Mouse (Mus musculus): ENCODE data around the gene C1ql1. TPM values are rescaled to one million over a fixed set of nuclear protein-coding genes. Genes with fewer than 3 reads are reported as not detected.

The C1ql1 gene
- polyA plus RNA-seq, 1 experiment from 2014 or later = 0.74 TPM

DNA sequence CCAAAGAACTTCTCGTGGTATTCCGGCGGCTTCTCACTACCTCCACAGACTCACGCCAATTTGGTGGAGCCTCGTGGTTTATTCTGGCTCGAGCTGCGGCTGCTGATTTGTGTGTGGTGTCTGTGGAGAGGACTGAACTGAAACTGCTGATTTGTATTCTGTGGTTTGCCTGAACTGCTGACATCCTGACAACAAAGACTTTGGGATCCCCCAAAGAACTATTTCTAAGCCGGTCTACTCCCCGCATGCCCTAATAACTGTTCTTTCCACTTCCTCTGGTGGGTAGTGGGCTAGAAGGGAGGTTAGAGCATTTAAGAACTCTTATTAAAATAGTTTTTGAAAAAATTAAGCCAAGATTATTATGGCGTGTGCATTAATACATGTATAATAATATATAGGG is 15.8 kb downstream of the C1ql1 start:
- Histone ChIP-seq H3K4me3 (no peak overlapping the region), H3K27ac (replicated peaks) (no peak overlapping the region), H3K9ac (no peak overlapping the region), H3K27me3 (replicated peaks) (peaks cover 25% of the 10 kb centered on the region), H3K36me3 (no peaks in the 10 kb centered on the region), H3K9me3 (no peaks in the 10 kb centered on the region), H3K4me1 (no peaks in the 10 kb centered on the region), H3K4me2 (no peak overlapping the region)
- WGBS = 81% methylated on average over 10 of the region's 10 CpGs
- ATAC-seq (ENCODE audit: extremely low read depth, insufficient number of reproducible peaks, low FRiP score, low TSS enrichment) = no peak

DNA sequence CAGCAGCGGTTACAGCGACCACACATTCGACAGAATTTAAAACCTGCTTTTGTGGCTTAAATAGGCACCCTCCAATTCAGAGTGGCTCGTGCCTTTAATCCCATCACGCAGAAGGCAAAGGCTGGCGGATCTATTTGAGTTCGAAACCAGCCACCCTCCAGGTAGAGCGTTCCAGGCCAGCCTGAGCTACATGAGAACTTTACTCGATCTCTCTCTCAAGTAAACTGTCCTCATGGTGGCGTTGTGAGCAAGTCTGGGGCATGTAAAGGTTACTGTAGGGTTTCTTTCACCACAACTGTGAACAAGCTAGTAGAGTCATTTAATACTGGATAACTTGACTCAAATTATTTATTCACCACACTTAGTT is 21.2 kb downstream of the C1ql1 start:
- WGBS = under 1% methylated on average over 10 of the region's 10 CpGs
- H3K27me3 ChIP-seq (replicated peaks) = 0 out of 2 replicates have a peak, but pooled peaks cover 4% of the 10 kb centered on the region
- no peak for ATAC-seq (ENCODE audit: extremely low read depth, insufficient number of reproducible peaks, low FRiP score, low TSS enrichment)
- H3K27ac ChIP-seq (replicated peaks) = peak overlapping the region; percentile 92
- H3K4me3 ChIP-seq = peak overlapping the region; percentile 85
- no peaks in the 10 kb centered on the region for H3K9me3 ChIP-seq
- peak overlapping the region; percentile 87 for H3K9ac ChIP-seq
- peak overlapping the region; percentile 88 for H3K4me2 ChIP-seq
- peaks cover 12% of the 10 kb centered on the region; the same call in 1 of the 2 replicates for H3K36me3 ChIP-seq
- peaks cover 33% of the 10 kb centered on the region for H3K4me1 ChIP-seq

DNA sequence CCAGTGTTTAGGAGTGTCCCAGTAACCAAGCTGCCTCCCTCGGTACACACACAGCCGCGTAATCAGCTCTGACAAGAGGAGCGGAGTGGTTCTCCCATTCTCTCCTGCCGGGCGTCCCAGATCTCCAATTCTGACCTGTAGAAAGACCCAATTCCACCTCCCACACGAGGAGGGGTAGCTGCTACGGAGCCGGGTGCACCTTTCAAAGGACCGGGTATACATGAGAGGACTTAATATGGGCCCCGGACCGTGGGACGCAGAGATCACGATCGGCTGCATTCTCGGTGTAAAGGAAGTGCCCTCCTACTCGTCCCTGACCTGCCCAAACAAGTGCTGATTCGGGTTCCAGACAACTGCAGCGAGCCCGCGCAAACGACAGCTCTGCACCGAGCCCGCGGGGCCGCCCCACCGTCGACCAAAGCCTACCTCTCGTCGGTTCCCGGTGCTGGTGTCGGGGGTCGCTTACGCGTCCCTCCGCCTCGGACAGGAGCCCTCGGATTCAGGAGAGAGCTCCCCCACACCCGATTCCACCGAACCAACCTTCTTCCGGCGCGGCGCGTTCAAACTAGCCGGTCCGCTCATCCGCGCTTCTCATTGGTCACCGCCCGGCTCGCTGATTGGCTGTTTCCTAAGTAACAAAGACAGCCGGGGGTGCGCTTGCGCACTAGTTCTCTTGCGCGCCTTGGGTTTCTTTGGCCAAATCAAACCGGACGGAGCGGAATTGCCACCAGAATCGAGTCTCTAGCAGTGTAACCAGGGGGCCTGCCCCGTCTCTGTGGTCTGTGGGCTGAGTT is 21.7 kb downstream of the C1ql1 start, which contains the start of gene Kif18b:
TSS of gene Kif18b (minus strand) at position 568 of the 794 bp plus-strand sequence.
- WGBS = under 1% methylated on average over 62 of the region's 62 CpGs
- H3K27me3 ChIP-seq (replicated peaks) = 0 out of 2 replicates have a peak, but pooled peaks cover 4% of the 10 kb centered on the region
- H3K9ac ChIP-seq = peak within 1 kb of the TSS; percentile 87
- no peaks in the 10 kb centered on the region for H3K9me3 ChIP-seq
- H3K4me1 ChIP-seq = peaks cover 33% of the 10 kb centered on the region
- peak within 1 kb of the TSS; percentile 92 for H3K27ac ChIP-seq (replicated peaks)
- peak; percentile 63; the same call in 1 of the 2 replicates for ATAC-seq (ENCODE audit: extremely low read depth, insufficient number of reproducible peaks, low FRiP score, low TSS enrichment)
- peak within 1 kb of the TSS; percentile 85 for H3K4me3 ChIP-seq
- peak within 1 kb of the TSS; percentile 88 for H3K4me2 ChIP-seq
- H3K36me3 ChIP-seq = peaks cover 12% of the 10 kb centered on the region; the same call in 1 of the 2 replicates

- H3K9ac ChIP-seq = peak overlapping the region; percentile 45; the same call in 1 of the 2 replicates
- no peak overlapping the region for H3K4me3 ChIP-seq
- H3K27ac ChIP-seq (replicated peaks) = no peak overlapping the region
- peaks cover 33% of the 10 kb centered on the region for H3K4me1 ChIP-seq
- H3K9me3 ChIP-seq = no peaks in the 10 kb centered on the region
- H3K27me3 ChIP-seq (replicated peaks) = no peaks in the 10 kb centered on the region
- no peak for ATAC-seq (ENCODE audit: extremely low read depth, insufficient number of reproducible peaks, low FRiP score, low TSS enrichment)
- 79% methylated on average over 6 of the region's 6 CpGs for WGBS
- H3K36me3 ChIP-seq = peaks cover 15% of the 10 kb centered on the region; the same call in 1 of the 2 replicates
- no peak overlapping the region for H3K4me2 ChIP-seq
Measured at GRCm38 (mm10) chr11:102921491-102921890, 25.0 kb downstream of the C1ql1 start.

GRCm38 (mm10) chr11:102918077-102918476 is 28.4 kb downstream of the C1ql1 start:
- peaks cover 48% of the 10 kb centered on the region for H3K36me3 ChIP-seq
- no peak overlapping the region for H3K9ac ChIP-seq
- H3K4me2 ChIP-seq = no peak overlapping the region
- no peaks in the 10 kb centered on the region for H3K27me3 ChIP-seq (replicated peaks)
- ATAC-seq (ENCODE audit: extremely low read depth, insufficient number of reproducible peaks, low FRiP score, low TSS enrichment) = no peak
- H3K4me1 ChIP-seq = peaks cover 20% of the 10 kb centered on the region
- no peak overlapping the region for H3K4me3 ChIP-seq
- no peaks in the 10 kb centered on the region for H3K9me3 ChIP-seq
- WGBS = 94% methylated on average over 4 of the region's 4 CpGs
- H3K27ac ChIP-seq (replicated peaks) = no peak overlapping the region

- no peak overlapping the region for H3K4me3 ChIP-seq
- H3K27ac ChIP-seq (replicated peaks) = no peak overlapping the region
- H3K9ac ChIP-seq = no peak overlapping the region
- no peaks in the 10 kb centered on the region for H3K4me1 ChIP-seq
- no peaks in the 10 kb centered on the region for H3K27me3 ChIP-seq (replicated peaks)
- 83% methylated on average over 9 of the region's 9 CpGs for WGBS
- peaks cover 61% of the 10 kb centered on the region for H3K36me3 ChIP-seq
- ATAC-seq (ENCODE audit: extremely low read depth, insufficient number of reproducible peaks, low FRiP score, low TSS enrichment) = no peak
- no peaks in the 10 kb centered on the region for H3K9me3 ChIP-seq
- H3K4me2 ChIP-seq = no peak overlapping the region
Measured at GRCm38 (mm10) chr11:102915380-102915779, 31.1 kb downstream of the C1ql1 start.

GRCm38 (mm10) chr11:102911376-102911775 is 35.1 kb downstream of the C1ql1 start:
- Histone ChIP-seq H3K4me3 (no peak overlapping the region), H3K36me3 (peaks cover 98% of the 10 kb centered on the region), H3K9me3 (no peaks in the 10 kb centered on the region), H3K4me1 (no peaks in the 10 kb centered on the region), H3K9ac (no peak overlapping the region), H3K27ac (replicated peaks) (no peak overlapping the region), H3K4me2 (no peak overlapping the region), H3K27me3 (replicated peaks) (no peaks in the 10 kb centered on the region)
- WGBS = 77% methylated on average over 7 of the region's 7 CpGs
- ATAC-seq (ENCODE audit: extremely low read depth, insufficient number of reproducible peaks, low FRiP score, low TSS enrichment) = no peak

DNA sequence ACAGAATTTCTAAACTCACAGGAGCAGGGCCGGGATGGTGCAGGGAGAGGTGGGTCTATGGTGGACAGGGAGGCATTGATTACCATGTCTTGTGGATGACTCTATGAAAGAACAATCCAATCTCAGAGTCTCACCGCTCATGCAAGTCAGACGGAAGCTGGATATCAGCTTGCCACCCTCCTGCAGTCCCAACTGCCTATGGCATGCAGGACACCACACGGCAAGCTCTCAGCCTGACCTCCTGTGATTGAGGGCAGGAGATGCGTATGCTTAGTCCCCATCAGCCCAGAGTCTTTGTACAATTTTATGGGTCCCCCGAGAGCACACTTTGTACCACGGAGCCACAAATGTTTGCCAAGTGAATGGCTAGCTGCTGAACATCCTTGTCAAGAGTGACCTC is 42.8 kb downstream of the C1ql1 start:
- ATAC-seq (ENCODE audit: extremely low read depth, insufficient number of reproducible peaks, low FRiP score, low TSS enrichment) = no peak
- H3K9ac ChIP-seq = no peak overlapping the region
- no peaks in the 10 kb centered on the region for H3K9me3 ChIP-seq
- WGBS = 77% methylated on average over 7 of the region's 7 CpGs
- H3K4me3 ChIP-seq = no peak overlapping the region
- peaks cover 19% of the 10 kb centered on the region for H3K27me3 ChIP-seq (replicated peaks)
- H3K4me1 ChIP-seq = peaks cover 9% of the 10 kb centered on the region; the same call in 1 of the 2 replicates
- no peak overlapping the region for H3K27ac ChIP-seq (replicated peaks)
- no peak overlapping the region for H3K4me2 ChIP-seq
- peaks cover 36% of the 10 kb centered on the region for H3K36me3 ChIP-seq

DNA sequence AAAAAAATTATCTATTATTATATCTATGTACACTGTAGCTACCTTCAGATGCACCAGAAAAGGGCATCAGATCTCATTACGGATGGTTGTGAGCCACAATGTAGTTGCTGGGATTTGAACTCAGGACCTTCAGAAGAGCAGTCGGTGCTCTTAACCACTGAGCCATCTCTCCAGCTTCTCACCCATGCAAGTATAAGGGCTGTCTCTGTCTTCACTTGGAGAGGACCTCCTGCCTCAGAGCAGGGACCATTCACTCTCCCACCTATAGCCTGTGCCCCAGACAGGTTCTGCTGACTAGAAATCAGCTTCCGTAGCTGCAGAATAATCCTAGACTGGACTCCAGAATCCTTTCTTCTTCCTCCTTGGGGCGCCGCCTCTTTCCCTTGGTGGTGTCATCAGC is 44.4 kb downstream of the C1ql1 start:
- Histone ChIP-seq H3K4me3 (no peak overlapping the region), H3K9ac (no peak overlapping the region), H3K4me2 (no peak overlapping the region), H3K36me3 (peaks cover 20% of the 10 kb centered on the region), H3K27ac (replicated peaks) (no peak overlapping the region), H3K9me3 (no peaks in the 10 kb centered on the region), H3K27me3 (replicated peaks) (peaks cover 34% of the 10 kb centered on the region), H3K4me1 (peaks cover 13% of the 10 kb centered on the region)
- ATAC-seq (ENCODE audit: extremely low read depth, insufficient number of reproducible peaks, low FRiP score, low TSS enrichment) = no peak
- WGBS = 84% methylated on average over 5 of the region's 5 CpGs

- Histone ChIP-seq H3K36me3 (peaks cover 11% of the 10 kb centered on the region), H3K9me3 (no peaks in the 10 kb centered on the region), H3K4me1 (peaks cover 13% of the 10 kb centered on the region), H3K4me3 (no peak overlapping the region), H3K27me3 (replicated peaks) (peaks cover 43% of the 10 kb centered on the region), H3K9ac (no peak overlapping the region), H3K27ac (replicated peaks) (no peak overlapping the region), H3K4me2 (no peak overlapping the region)
- WGBS = 50% methylated on average over 4 of the region's 4 CpGs
- ATAC-seq (ENCODE audit: extremely low read depth, insufficient number of reproducible peaks, low FRiP score, low TSS enrichment) = no peak
Measured at GRCm38 (mm10) chr11:102901199-102901598, 45.3 kb downstream of the C1ql1 start.

DNA sequence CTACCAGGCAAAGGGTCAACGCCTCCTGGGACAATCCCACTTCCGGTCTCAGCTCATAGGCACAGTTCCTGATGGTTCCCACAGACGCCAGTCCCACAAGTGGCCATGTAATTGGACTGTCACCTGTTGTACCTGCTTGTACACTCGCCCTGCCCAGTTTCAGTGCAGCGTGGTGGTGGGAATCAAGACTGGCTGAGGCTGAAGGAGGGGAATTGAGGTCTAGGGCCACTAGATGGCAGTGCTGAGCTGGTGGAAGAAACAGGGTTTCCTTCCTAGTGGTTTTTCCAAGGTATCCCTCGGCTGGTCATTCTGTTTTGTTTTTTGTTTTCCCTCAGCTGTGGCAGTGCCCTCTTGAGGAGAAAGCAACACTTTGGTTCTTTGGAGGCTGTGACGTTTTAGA is 45.7 kb downstream of the C1ql1 start, which contains the start of gene Gfap:
TSS of gene Gfap (minus strand) at position 150 of the 400 bp plus-strand sequence.
- Histone ChIP-seq H3K9me3 (no peaks in the 10 kb centered on the region), H3K27ac (replicated peaks) (no peak within 1 kb of the TSS), H3K4me1 (peaks cover 13% of the 10 kb centered on the region), H3K27me3 (replicated peaks) (peaks cover 47% of the 10 kb centered on the region), H3K4me3 (no peak within 1 kb of the TSS), H3K9ac (no peak within 1 kb of the TSS), H3K36me3 (peaks cover 7% of the 10 kb centered on the region), H3K4me2 (no peak within 1 kb of the TSS)
- WGBS = 15% methylated on average over 7 of the region's 7 CpGs
- ATAC-seq (ENCODE audit: extremely low read depth, insufficient number of reproducible peaks, low FRiP score, low TSS enrichment) = no peak

Data from heart, embryonic 13.5 days (tissue).